Mouse (Mus musculus) thymus, adult 2 months (tissue): Measurements from ENCODE around the gene Hnrnpc. TPM values are rescaled to one million over a fixed set of nuclear protein-coding genes. Genes with fewer than 3 reads are reported as not detected.
"Not testable (repeated sequence)": the region's sequence is repeated elsewhere in the genome, so short reads cannot be mapped to it uniquely, and the experiment has no call there.

Experiments
- DNase-seq: peaks from one replicate; pipeline ENCODE4 v3.0.0; 2021
- H3K27ac ChIP-seq: fragments of 200-500 bp; 2 replicates; pipeline ENCODE4 v1.5.1; 2012; ENCODE audit warnings: low read length, control low read depth; ENCODE audit not compliant: control insufficient read depth, insufficient read depth
- H3K27me3 ChIP-seq: fragments of 200-500 bp; 2 replicates; pipeline ENCODE4 v1.6.1; 2012; ENCODE audit warnings: mild to moderate bottlenecking, low read length, moderate library complexity, mixed read lengths; ENCODE audit not compliant: control insufficient read depth, insufficient read depth
- H3K36me3 ChIP-seq: fragments of 200-500 bp; 2 replicates; pipeline ENCODE4 v1.6.1; 2012; ENCODE audit warnings: mild to moderate bottlenecking, low read length, moderate library complexity; ENCODE audit not compliant: control insufficient read depth, insufficient read depth
- H3K4me1 ChIP-seq: fragments of 200-500 bp; replicated peaks from 2 replicates; pipeline ENCODE4 v1.6.1; 2012; ENCODE audit warnings: low read length; ENCODE audit not compliant: control insufficient read depth, insufficient read depth
- H3K4me3 ChIP-seq: fragments of 200-500 bp; 2 replicates; pipeline ENCODE4 v1.5.1; 2012; ENCODE audit warnings: mild to moderate bottlenecking, low read length, control low read depth, moderate library complexity; ENCODE audit not compliant: control insufficient read depth, insufficient read depth
- CTCF ChIP-seq: fragments of 200-500 bp; IDR thresholded peaks from 2 replicates; pipeline ENCODE4 v1.5.1; 2012; ENCODE audit warnings: mild to moderate bottlenecking, control low read depth, low read length, moderate library complexity, borderline replicate concordance; ENCODE audit not compliant: control insufficient read depth, poor library complexity, insufficient read depth; ENCODE audit errors: extremely low read depth
- POLR2A ChIP-seq: fragments of 200-500 bp; IDR thresholded peaks from 2 replicates; pipeline ENCODE4 v1.6.1; 2012; ENCODE audit warnings: mild to moderate bottlenecking, low read length, control low read depth, moderate library complexity; ENCODE audit not compliant: control insufficient read depth, poor library complexity, insufficient read depth; ENCODE audit errors: extremely low read depth
- WGBS: fragments of 180-500 bp; shearing (Covaris S2); methylation state at CpG from one replicate; pipeline ENCODE4 v1.1.7; 2018; 5-methylcytosine and 5-hydroxymethylcytosine counted together
- polyA plus RNA-seq: library from polyadenylated mRNA; depleted of rRNA; stranded (reverse); fragments of >200 nt; gene quantifications from 2 replicates; pipeline ENCODE4 v1.2.3, GENCODE M21; 2012

Gene Hnrnpc
- polyA plus RNA-seq, 1 experiment, result 171 TPM

DNA sequence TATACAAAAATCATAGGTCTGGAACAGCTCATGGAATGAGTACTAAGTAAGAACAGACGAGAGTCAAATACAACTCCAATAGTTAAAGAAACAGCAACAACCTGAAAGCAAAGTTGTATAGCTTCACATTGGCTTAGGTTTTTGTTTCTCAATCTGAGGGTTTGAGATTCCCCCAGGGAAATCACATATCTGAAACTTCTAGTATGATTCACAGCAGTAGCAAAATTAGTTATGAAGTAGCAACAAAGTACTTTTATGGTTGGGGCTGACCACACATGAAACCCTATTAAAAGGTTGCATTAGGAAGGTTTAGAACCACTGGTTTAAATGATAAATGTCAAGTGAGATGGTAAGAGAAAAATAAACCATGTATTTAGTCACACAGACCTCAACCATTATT lies 9.3 kb downstream of the Hnrnpc start:
- H3K36me3 ChIP-seq, result peaks cover 59% of the 10 kb centered on the region
- no peaks in the 10 kb centered on the region for H3K27me3 ChIP-seq
- no peak overlapping the region for H3K27ac ChIP-seq
- peaks cover 2% of the 10 kb centered on the region; the same call in 1 of the 2 replicates for H3K4me1 ChIP-seq
- WGBS, result 93% methylated on average over 1 of the region's 1 CpGs
- no peak overlapping the region for H3K4me3 ChIP-seq
- TF ChIP-seq POLR2A (no peak), CTCF (no peak)
- no peak for DNase-seq

DNA sequence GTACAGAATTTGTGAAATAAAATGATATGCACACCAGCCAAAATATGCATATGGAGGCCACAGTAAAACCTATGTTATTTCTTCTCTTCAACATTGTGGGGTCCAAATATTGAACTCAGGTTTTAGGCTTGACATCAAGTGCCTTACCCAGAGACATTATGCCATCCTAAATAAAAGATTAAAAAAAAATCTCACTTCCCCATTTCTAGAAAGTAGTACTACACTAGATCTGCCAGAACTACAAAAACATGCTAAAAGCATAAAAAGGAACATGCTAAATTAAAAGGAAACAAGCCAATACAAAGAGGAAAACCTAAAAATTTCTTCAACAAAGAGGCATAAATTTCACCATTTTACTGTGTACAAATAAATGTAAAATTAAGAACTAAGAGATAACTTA lies 20.7 kb downstream of the Hnrnpc start:
- Histone ChIP-seq H3K4me3 (no peak overlapping the region), H3K4me1 (no peaks in the 10 kb centered on the region), H3K36me3 (peaks cover 67% of the 10 kb centered on the region), H3K27ac (no peak overlapping the region), H3K27me3 (no peaks in the 10 kb centered on the region)
- no peak for DNase-seq
- TF ChIP-seq POLR2A (no peak), CTCF (no peak)

DNA sequence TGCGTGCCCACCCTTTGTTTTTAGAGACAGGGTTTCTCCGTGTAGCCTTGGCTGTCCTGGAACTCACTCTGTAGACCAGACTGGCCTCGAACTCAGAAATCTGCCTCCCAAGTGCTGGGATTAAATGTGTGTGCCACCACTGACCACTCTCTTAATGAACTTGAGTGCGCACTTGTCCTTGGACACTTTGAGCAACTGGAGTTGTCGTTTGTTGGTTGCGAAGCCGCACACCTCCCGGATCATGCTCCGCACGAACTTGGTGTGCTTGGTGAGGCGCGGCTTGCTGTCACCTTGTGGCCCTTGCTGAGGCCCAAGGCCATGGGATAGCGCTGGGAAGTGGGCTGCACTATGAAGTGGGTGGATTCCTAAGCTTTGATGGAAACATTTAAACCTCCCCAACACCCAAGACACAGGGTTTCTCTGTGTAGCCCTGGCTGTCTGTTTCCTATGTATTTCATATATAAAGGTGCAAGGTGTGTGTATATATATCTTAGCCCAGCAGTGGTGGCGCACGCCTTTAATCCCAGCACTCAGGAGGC lies 32.2 kb downstream of the Hnrnpc start:
- Histone ChIP-seq H3K36me3 (peaks cover 51% of the 10 kb centered on the region), H3K4me3 (no peak overlapping the region), H3K27ac (no peak overlapping the region), H3K4me1 (no peaks in the 10 kb centered on the region), H3K27me3 (no peaks in the 10 kb centered on the region)
- no peak for DNase-seq
- WGBS, result 97% methylated on average over 15 of the region's 15 CpGs
- TF ChIP-seq CTCF (no peak), POLR2A (no peak)

DNA sequence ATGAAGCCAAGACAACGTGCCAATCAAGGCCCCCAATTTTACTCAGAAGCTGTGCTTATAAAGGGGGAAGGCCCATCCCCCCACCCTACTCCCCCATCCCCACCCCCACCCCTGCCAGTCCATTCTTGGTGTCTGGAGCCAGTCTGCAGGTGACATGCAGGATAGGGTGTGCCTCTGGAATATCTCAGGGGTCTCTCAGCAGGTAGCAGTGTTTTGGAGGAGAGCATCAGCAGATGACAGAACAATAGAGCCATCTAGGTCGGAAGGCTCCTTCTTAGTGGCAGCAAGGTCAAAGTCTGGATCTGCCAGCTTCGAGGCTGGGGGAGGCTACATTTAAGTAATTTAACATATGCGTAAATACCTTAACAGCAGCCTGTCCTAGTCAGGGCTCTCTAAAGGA lies 37.7 kb downstream of the Hnrnpc start:
- Histone ChIP-seq H3K27ac (no peak overlapping the region), H3K4me1 (no peaks in the 10 kb centered on the region), H3K4me3 (no peak overlapping the region), H3K27me3 (no peaks in the 10 kb centered on the region), H3K36me3 (no peaks in the 10 kb centered on the region; the same call in 1 of the 2 replicates)
- DNase-seq, result no peak
- 74% methylated on average over 4 of the region's 4 CpGs for whole genome bisulfite sequencing
- TF ChIP-seq CTCF, result no peak
- TF ChIP-seq POLR2A, result no peak

DNA sequence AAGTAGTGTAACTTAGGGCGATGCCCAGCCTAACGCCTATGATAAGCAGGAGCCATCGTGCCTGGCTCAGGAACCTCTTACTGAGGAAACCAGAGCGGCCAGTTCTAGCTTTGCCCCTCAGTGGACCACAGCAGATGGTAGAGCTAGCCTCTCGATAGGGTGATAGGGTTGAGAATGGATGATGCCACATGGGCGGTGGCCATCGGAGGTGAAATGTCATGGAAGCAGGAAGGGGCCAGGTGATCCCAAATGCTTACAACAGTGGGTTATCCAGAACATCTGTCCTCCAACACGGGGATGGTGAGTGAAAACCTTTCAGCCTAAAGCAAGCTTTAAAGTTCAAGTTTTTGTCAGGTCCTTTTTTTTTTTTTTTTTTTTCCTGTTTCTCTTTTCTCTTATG lies 42.0 kb downstream of the Hnrnpc start:
- no peak for DNase-seq
- no peaks in the 10 kb centered on the region for H3K4me1 ChIP-seq
- 90% methylated on average over 8 of the region's 8 CpGs for WGBS
- H3K27ac ChIP-seq, result no peak overlapping the region
- no peaks in the 10 kb centered on the region for H3K27me3 ChIP-seq
- no peak overlapping the region for H3K4me3 ChIP-seq
- no peaks in the 10 kb centered on the region for H3K36me3 ChIP-seq
- TF ChIP-seq CTCF, result no peak
- no peak for TF ChIP-seq POLR2A

DNA sequence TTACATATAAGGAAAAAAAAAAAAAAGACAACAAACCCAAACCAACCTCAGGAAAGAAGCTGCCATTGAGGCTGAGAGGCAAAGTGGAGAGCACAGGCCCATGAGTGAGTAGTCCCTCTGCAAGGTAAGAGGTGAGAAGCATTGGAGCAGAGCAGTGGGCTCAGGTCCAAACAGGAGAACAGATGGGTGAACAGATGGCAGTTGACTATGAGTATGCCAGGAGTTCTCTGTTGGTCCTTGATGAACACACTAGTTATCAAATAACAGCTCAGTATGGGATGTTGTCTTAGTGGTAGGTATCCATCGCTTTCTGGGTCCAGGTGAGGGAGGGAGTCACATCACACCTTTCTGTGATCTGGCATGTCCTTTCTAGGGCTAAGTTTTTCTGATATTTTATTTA lies 43.0 kb downstream of the Hnrnpc start:
- Histone ChIP-seq H3K27ac (no peak overlapping the region), H3K36me3 (no peaks in the 10 kb centered on the region), H3K27me3 (no peaks in the 10 kb centered on the region), H3K4me3 (no peak overlapping the region), H3K4me1 (no peaks in the 10 kb centered on the region)
- TF ChIP-seq POLR2A, result no peak
- no peak for DNase-seq
- 94% methylated on average over 1 of the region's 1 CpGs for WGBS

DNA sequence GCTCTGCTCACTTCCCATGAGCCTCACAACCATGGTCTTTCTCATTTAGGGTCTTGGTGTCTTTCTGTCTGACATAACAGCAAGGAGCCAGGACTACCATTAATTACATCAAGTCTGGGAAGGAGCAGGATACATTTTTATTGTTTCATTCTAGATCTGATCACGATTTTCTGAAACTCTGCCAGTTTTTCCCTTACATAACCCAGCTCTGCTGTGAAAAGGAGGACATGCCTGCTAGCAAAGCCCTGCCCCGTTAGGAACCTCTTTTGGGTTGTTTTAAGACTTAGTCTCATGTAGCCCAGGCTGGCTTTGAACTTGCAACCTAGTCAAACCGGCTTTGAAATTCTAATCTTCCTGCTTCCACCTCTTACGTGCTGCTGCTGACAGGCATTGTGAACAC lies 43.8 kb downstream of the Hnrnpc start:
- no peak for DNase-seq
- no peak overlapping the region for H3K4me3 ChIP-seq
- no peaks in the 10 kb centered on the region for H3K36me3 ChIP-seq
- no peaks in the 10 kb centered on the region for H3K27me3 ChIP-seq
- no peak for TF ChIP-seq CTCF
- TF ChIP-seq POLR2A, result no peak
- H3K27ac ChIP-seq, result no peak overlapping the region
- 77% methylated on average over 4 of the region's 4 CpGs for WGBS
- H3K4me1 ChIP-seq, result no peaks in the 10 kb centered on the region

DNA sequence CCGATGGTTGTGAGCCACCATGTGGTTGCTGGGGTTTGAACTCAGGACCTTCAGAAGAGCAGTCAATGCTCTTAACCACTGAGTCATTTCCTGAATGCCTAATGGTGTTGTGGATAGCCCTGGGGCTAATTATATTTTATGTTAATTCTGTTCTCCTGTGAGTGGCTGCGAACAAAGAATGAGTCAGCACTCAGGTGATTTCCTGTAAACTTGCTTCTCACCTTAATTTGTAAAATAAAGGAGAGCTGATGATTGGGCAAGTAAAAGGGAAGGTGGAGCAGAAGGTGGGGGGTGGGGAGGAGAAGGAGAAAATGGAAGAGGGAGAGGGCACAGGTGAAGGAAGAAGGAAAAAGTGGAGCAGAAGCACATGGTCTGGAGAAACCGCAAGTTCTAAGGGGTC lies 51.1 kb downstream of the Hnrnpc start:
- not testable (repeated sequence) for H3K4me3 ChIP-seq, H3K27ac ChIP-seq, H3K4me1 ChIP-seq, H3K36me3 ChIP-seq, H3K27me3 ChIP-seq, DNase-seq
- 76% methylated on average over 3 of the region's 3 CpGs for WGBS
